Mouse (Mus musculus) limb, embryonic 12.5 days (tissue): ENCODE results near the gene Rsrc1. TPM values are rescaled to one million over a fixed set of nuclear protein-coding genes. Genes with fewer than 3 reads are reported as not detected.
A peak's percentile ranks its signal among the peaks of the same experiment; 100 is the strongest.

Experiments used
- ATAC-seq: fragments of 200-750 bp; cut with Nextera tagmentation; 2 replicates; pipeline ENCODE4 v1.8.0; 2017; ENCODE audit warnings: low read depth, moderate TSS enrichment; ENCODE audit not compliant: insufficient number of reproducible peaks, insufficient read depth, low FRiP score, low TSS enrichment
- H3K27ac ChIP-seq: fragments of 300-500 bp; sonication (generic); 2 replicates; pipeline ENCODE4 v1.5.1; 2016; ENCODE audit warnings: mild to moderate bottlenecking, moderate library complexity
- H3K27me3 ChIP-seq: fragments of 300-500 bp; sonication (generic); 2 replicates; pipeline ENCODE4 v1.6.1; 2016; ENCODE audit warnings: mild to moderate bottlenecking, moderate library complexity
- H3K36me3 ChIP-seq: fragments of 300-500 bp; sonication (generic); 2 replicates; pipeline ENCODE4 v1.6.1; 2016; ENCODE audit warnings: mild to moderate bottlenecking, moderate library complexity
- H3K4me1 ChIP-seq: fragments of 300-500 bp; sonication (generic); replicated peaks from 2 replicates; pipeline ENCODE4 v1.6.1; 2016
- H3K4me2 ChIP-seq: fragments of 300-500 bp; sonication (generic); 2 replicates; pipeline ENCODE4 v1.6.1; 2016; ENCODE audit warnings: mild to moderate bottlenecking, moderate library complexity
- H3K4me3 ChIP-seq: fragments of 300-500 bp; sonication (generic); replicated peaks from 2 replicates; pipeline ENCODE4 v1.5.1; 2016; ENCODE audit warnings: mild to moderate bottlenecking
- H3K9ac ChIP-seq: fragments of 300-500 bp; sonication (generic); replicated peaks from 2 replicates; pipeline ENCODE4 v1.6.1; 2016; ENCODE audit warnings: mild to moderate bottlenecking, moderate library complexity
- H3K9me3 ChIP-seq: fragments of 300-500 bp; sonication (generic); 2 replicates; pipeline ENCODE4 v1.6.1; 2016; ENCODE audit warnings: mild to moderate bottlenecking, moderate library complexity
- WGBS: fragments of 180-500 bp; shearing (Covaris S2); methylation state at CpG from one replicate; pipeline ENCODE4 v1.1.7; 2016; 5-methylcytosine and 5-hydroxymethylcytosine counted together
- polyA plus RNA-seq: library from polyadenylated mRNA; unstranded; fragments of >200 nt; fragmentation: Nextera tagmentation; extraction: Ambion mirVana; gene quantifications from 2 replicates; pipeline ENCODE4 v1.2.1, GENCODE M21; 2016

The Rsrc1 gene
- polyA plus RNA-seq, 1 experiment from 2014 or later: 49.5 TPM

- H3K4me3 ChIP-seq: no peak overlapping the region
- 53% methylated on average over 2 of the region's 2 CpGs for WGBS
Measured at GRCm38 (mm10) chr3:67346674-67347073, 365.5 kb downstream of the Rsrc1 start.

GRCm38 (mm10) chr3:67351406-67352127 lies 370.4 kb downstream of the Rsrc1 start:
- 80% methylated on average over 12 of the region's 12 CpGs for WGBS
- ATAC-seq: no peak
- Histone ChIP-seq H3K9ac (no peak overlapping the region), H3K4me1 (no peaks in the 10 kb centered on the region), H3K4me2 (no peak overlapping the region), H3K27ac (no peak overlapping the region), H3K9me3 (no peaks in the 10 kb centered on the region), H3K36me3 (no peaks in the 10 kb centered on the region), H3K4me3 (no peak overlapping the region), H3K27me3 (no peaks in the 10 kb centered on the region)

More at GRCm38 (mm10) chr3:67346674-67347073, 365.5 kb downstream of the Rsrc1 start:
- Histone ChIP-seq H3K9ac (no peak overlapping the region), H3K4me1 (0 out of 2 replicates have a peak, but pooled peaks cover 5% of the 10 kb centered on the region), H3K9me3 (no peaks in the 10 kb centered on the region), H3K27me3 (no peaks in the 10 kb centered on the region), H3K27ac (no peak overlapping the region), H3K4me2 (no peak overlapping the region), H3K36me3 (no peaks in the 10 kb centered on the region)
- ATAC-seq: no peak

- no peak overlapping the region for H3K4me2 ChIP-seq
- H3K36me3 ChIP-seq: no peaks in the 10 kb centered on the region
- no peak overlapping the region for H3K4me3 ChIP-seq
- no peak overlapping the region for H3K27ac ChIP-seq
- H3K27me3 ChIP-seq: no peaks in the 10 kb centered on the region
- H3K9ac ChIP-seq: no peak overlapping the region
- no peaks in the 10 kb centered on the region for H3K9me3 ChIP-seq
- no peaks in the 10 kb centered on the region for H3K4me1 ChIP-seq
- ATAC-seq: peak; percentile 63
- WGBS: 36% methylated on average over 3 of the region's 5 CpGs
Measured at GRCm38 (mm10) chr3:67352128-67352762, 371.1 kb downstream of the Rsrc1 start.

DNA sequence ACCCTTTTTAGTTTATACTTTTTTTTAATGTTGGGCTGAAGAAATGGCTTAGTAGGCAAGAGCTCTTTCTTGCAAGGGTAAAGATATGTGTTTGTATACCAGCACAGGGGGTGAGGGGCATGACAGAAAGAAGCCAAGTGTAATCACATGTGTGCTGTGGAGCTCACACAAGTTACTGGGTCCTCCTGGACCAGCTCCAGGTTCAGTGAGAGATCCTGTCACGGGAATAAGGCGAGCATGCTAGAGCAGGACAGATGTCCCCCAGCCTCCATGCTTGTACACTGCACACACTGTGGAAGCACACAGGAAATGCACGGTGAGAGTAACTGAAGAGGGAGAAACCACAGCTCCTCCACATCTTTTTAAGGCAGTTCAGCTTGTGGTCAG lies 371.6 kb downstream of the Rsrc1 start:
- Histone ChIP-seq H3K9me3 (0 out of 2 replicates have a peak, but pooled peaks cover 4% of the 10 kb centered on the region), H3K27ac (no peak overlapping the region), H3K4me2 (no peak overlapping the region), H3K4me1 (no peaks in the 10 kb centered on the region), H3K27me3 (no peaks in the 10 kb centered on the region), H3K36me3 (no peaks in the 10 kb centered on the region), H3K4me3 (no peak overlapping the region), H3K9ac (no peak overlapping the region)
- no peak for ATAC-seq
- WGBS: 88% methylated on average over 3 of the region's 3 CpGs

- H3K27ac ChIP-seq: no peak overlapping the region
- WGBS: 82% methylated on average over 7 of the region's 7 CpGs
- H3K27me3 ChIP-seq: no peaks in the 10 kb centered on the region
- H3K4me3 ChIP-seq: no peak overlapping the region
- H3K4me1 ChIP-seq: no peaks in the 10 kb centered on the region
- no peaks in the 10 kb centered on the region for H3K36me3 ChIP-seq
- ATAC-seq: no peak
- 0 out of 2 replicates have a peak, but pooled peaks cover 4% of the 10 kb centered on the region for H3K9me3 ChIP-seq
- H3K9ac ChIP-seq: no peak overlapping the region
- no peak overlapping the region for H3K4me2 ChIP-seq
Measured at GRCm38 (mm10) chr3:67358376-67358775, 377.2 kb downstream of the Rsrc1 start.

- Histone ChIP-seq H3K9me3 (no peaks in the 10 kb centered on the region), H3K4me3 (no peak overlapping the region), H3K27ac (no peak overlapping the region), H3K4me2 (no peak overlapping the region), H3K9ac (no peak overlapping the region), H3K4me1 (no peaks in the 10 kb centered on the region), H3K36me3 (no peaks in the 10 kb centered on the region), H3K27me3 (no peaks in the 10 kb centered on the region)
- no peak for ATAC-seq
- WGBS: 74% methylated on average over 4 of the region's 4 CpGs
Measured at GRCm38 (mm10) chr3:67366087-67366892, 385.1 kb downstream of the Rsrc1 start.

- 65% methylated on average over 6 of the region's 6 CpGs for WGBS
- H3K4me1 ChIP-seq: no peaks in the 10 kb centered on the region
- no peaks in the 10 kb centered on the region for H3K9me3 ChIP-seq
- H3K27me3 ChIP-seq: peaks cover 5% of the 10 kb centered on the region
- H3K9ac ChIP-seq: no peak overlapping the region
- ATAC-seq: no peak
- H3K4me3 ChIP-seq: no peak overlapping the region
- H3K36me3 ChIP-seq: no peaks in the 10 kb centered on the region
- no peak overlapping the region for H3K27ac ChIP-seq
- H3K4me2 ChIP-seq: no peak overlapping the region
Measured at GRCm38 (mm10) chr3:67367481-67367880, 386.3 kb downstream of the Rsrc1 start.

DNA sequence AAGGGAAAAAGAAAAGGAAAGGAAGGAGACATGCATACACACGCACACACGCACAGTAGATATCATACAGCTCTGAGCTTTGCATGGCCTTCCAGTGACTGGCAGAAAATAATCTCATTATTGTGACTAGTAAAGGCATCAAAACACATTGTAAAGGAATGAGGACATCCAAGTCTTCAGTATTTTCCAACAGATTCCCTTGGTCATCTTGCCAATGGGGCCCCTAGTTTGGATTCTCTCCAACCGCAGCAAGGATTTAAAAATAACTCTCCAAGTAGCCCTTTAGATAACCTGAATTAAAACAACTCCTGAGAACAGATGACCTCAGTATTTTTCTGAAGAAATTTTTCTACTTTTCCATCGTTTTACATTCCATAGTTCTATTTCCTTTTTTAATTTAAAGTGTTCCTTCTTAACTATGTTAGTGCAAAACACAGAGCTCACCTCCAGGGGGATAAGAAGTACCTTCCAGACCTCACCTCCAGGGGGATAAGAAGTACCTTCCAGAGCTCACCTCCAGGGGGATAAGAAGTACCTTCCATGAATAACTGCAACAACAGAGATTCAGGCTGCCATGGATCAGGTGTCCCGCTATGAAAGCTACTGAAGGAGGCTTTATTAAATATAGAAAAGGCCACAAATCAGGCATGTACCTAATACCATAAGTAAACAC lies 388.4 kb downstream of the Rsrc1 start:
- Histone ChIP-seq H3K4me3 (no peak overlapping the region), H3K4me1 (0 out of 2 replicates have a peak, but pooled peaks cover 3% of the 10 kb centered on the region), H3K9me3 (no peaks in the 10 kb centered on the region), H3K27me3 (peaks cover 14% of the 10 kb centered on the region), H3K9ac (no peak overlapping the region), H3K27ac (no peak overlapping the region), H3K4me2 (no peak overlapping the region), H3K36me3 (no peaks in the 10 kb centered on the region)
- WGBS: 87% methylated on average over 5 of the region's 5 CpGs
- no peak for ATAC-seq

GRCm38 (mm10) chr3:67372194-67372593 lies 391.0 kb downstream of the Rsrc1 start:
- 0 out of 2 replicates have a peak, but pooled peaks cover 5% of the 10 kb centered on the region for H3K4me1 ChIP-seq
- H3K4me2 ChIP-seq: no peak overlapping the region
- H3K27me3 ChIP-seq: peaks cover 17% of the 10 kb centered on the region
- no peaks in the 10 kb centered on the region for H3K9me3 ChIP-seq
- H3K27ac ChIP-seq: no peak overlapping the region
- no peak for ATAC-seq
- no peak overlapping the region for H3K9ac ChIP-seq
- 77% methylated on average over 4 of the region's 4 CpGs for WGBS
- H3K36me3 ChIP-seq: no peaks in the 10 kb centered on the region
- H3K4me3 ChIP-seq: no peak overlapping the region

DNA sequence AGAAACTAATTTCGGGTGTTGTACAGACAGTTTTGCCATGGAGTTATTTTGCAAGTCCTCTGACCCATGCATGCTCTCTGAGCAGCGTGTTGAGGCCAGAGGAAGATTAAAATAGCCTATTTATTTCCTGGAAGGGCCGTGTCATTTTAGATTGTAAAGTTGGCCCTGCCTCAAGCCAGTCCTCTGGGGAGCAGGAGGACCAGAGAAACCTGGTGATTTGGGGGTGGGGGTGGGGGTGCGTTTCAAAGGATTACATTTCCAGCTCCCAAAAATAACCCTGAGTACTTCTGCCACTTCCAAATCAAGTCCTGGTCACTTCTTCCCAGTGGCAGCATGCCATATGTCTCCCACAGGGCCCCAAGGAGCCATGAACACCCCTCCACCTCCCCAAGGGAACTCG lies 391.6 kb downstream of the Rsrc1 start:
- 0 out of 2 replicates have a peak, but pooled peaks cover 5% of the 10 kb centered on the region for H3K4me1 ChIP-seq
- 62% methylated on average over 5 of the region's 5 CpGs for WGBS
- H3K9ac ChIP-seq: no peak overlapping the region
- no peak for ATAC-seq
- no peak overlapping the region for H3K4me2 ChIP-seq
- no peak overlapping the region for H3K27ac ChIP-seq
- no peak overlapping the region for H3K4me3 ChIP-seq
- peaks cover 17% of the 10 kb centered on the region for H3K27me3 ChIP-seq
- H3K36me3 ChIP-seq: no peaks in the 10 kb centered on the region
- no peaks in the 10 kb centered on the region for H3K9me3 ChIP-seq

- H3K36me3 ChIP-seq: no peaks in the 10 kb centered on the region
- H3K9me3 ChIP-seq: no peaks in the 10 kb centered on the region
- H3K4me3 ChIP-seq: peak within 1 kb of the TSS; percentile 53
- peaks cover 17% of the 10 kb centered on the region for H3K27me3 ChIP-seq
- ATAC-seq: peak; percentile 93
- H3K9ac ChIP-seq: peak within 1 kb of the TSS; percentile 58
- peak within 1 kb of the TSS; percentile 90 for H3K4me2 ChIP-seq
- WGBS: under 1% methylated on average over 35 of the region's 35 CpGs
- no peak within 1 kb of the TSS for H3K27ac ChIP-seq
- H3K4me1 ChIP-seq: 0 out of 2 replicates have a peak, but pooled peaks cover 5% of the 10 kb centered on the region
Measured at GRCm38 (mm10) chr3:67373872-67374271, 392.7 kb downstream of the Rsrc1 start, which contains the start of gene Mlf1. Mlf1 (plus strand) TSS chr3:67374097.
